Mouse (Mus musculus) brown adipose tissue, adult 24 weeks (tissue): ENCODE data around the gene Artn. TPM values are rescaled to one million over a fixed set of nuclear protein-coding genes. Genes with fewer than 3 reads are reported as not detected.

Experiments used
- H3K27ac ChIP-seq: fragments of 200-500 bp; replicated peaks from 2 replicates; pipeline ENCODE4 v1.5.1; 2012; ENCODE audit warnings: low read depth, mild to moderate bottlenecking, low read length
- H3K4me1 ChIP-seq: fragments of 200-500 bp; 2 replicates; pipeline ENCODE4 v1.6.1; 2012; ENCODE audit warnings: low read length, mixed read lengths; ENCODE audit not compliant: control insufficient read depth, insufficient read depth, insufficient read length
- H3K4me3 ChIP-seq: fragments of 200-500 bp; 2 replicates; pipeline ENCODE4 v1.5.1; 2012; ENCODE audit warnings: low read depth, mild to moderate bottlenecking, low read length, moderate library complexity; ENCODE audit not compliant: insufficient read depth
- polyA plus RNA-seq: library from polyadenylated mRNA; stranded (reverse); fragments of >200 nt; gene quantifications from 2 replicates; pipeline ENCODE4 v1.2.4, GENCODE M21; 2012; ENCODE audit not compliant: missing spikeins, insufficient read depth, insufficient read length

Artn gene
- polyA plus RNA-seq, 1 experiment = not detected

- Histone ChIP-seq H3K4me3 (peak overlapping the region; percentile 20; the same call in 1 of the 2 replicates), H3K4me1 (no peaks in the 10 kb centered on the region), H3K27ac (no peak overlapping the region)
These were observed 793 bp downstream of the Artn start for GRCm38 (mm10) chr4:117928699-117929241.

GRCm38 (mm10) chr4:117928234-117928633 lies 1.3 kb downstream of the Artn start:
- Histone ChIP-seq H3K27ac (no peak overlapping the region), H3K4me3 (no peak overlapping the region), H3K4me1 (no peaks in the 10 kb centered on the region)

- no peak overlapping the region for H3K27ac ChIP-seq
- H3K4me1 ChIP-seq = no peaks in the 10 kb centered on the region
- peak overlapping the region; percentile 33 for H3K4me3 ChIP-seq
These were observed 2.7 kb downstream of the Artn start for GRCm38 (mm10) chr4:117926545-117927482.

GRCm38 (mm10) chr4:117924916-117925315 lies 4.6 kb downstream of the Artn start:
- H3K4me3 ChIP-seq = no peak overlapping the region
- no peak overlapping the region for H3K27ac ChIP-seq
- H3K4me1 ChIP-seq = no peaks in the 10 kb centered on the region

GRCm38 (mm10) chr4:117923450-117923849 lies 6.1 kb downstream of the Artn start:
- Histone ChIP-seq H3K4me3 (no peak overlapping the region), H3K27ac (no peak overlapping the region)

GRCm38 (mm10) chr4:117921358-117921757 lies 8.2 kb downstream of the Artn start:
- H3K4me1 ChIP-seq = no peaks in the 10 kb centered on the region
- no peak overlapping the region for H3K4me3 ChIP-seq
- H3K27ac ChIP-seq = no peak overlapping the region

More at GRCm38 (mm10) chr4:117923450-117923849, 6.1 kb downstream of the Artn start:
- no peaks in the 10 kb centered on the region for H3K4me1 ChIP-seq

GRCm38 (mm10) chr4:117918762-117919161 lies 10.8 kb downstream of the Artn start:
- Histone ChIP-seq H3K27ac (no peak overlapping the region), H3K4me1 (peaks cover 4% of the 10 kb centered on the region), H3K4me3 (no peak overlapping the region)

GRCm38 (mm10) chr4:117918261-117918660 lies 11.3 kb downstream of the Artn start:
- peaks cover 8% of the 10 kb centered on the region for H3K4me1 ChIP-seq
- H3K4me3 ChIP-seq = no peak overlapping the region
- H3K27ac ChIP-seq = no peak overlapping the region

GRCm38 (mm10) chr4:117917847-117918246 lies 11.7 kb downstream of the Artn start:
- peaks cover 9% of the 10 kb centered on the region for H3K4me1 ChIP-seq
- H3K27ac ChIP-seq = no peak overlapping the region
- H3K4me3 ChIP-seq = no peak overlapping the region

GRCm38 (mm10) chr4:117917402-117917801 lies 12.2 kb downstream of the Artn start:
- Histone ChIP-seq H3K4me3 (no peak overlapping the region), H3K27ac (no peak overlapping the region), H3K4me1 (peaks cover 12% of the 10 kb centered on the region)

GRCm38 (mm10) chr4:117916386-117916785 lies 13.2 kb downstream of the Artn start:
- Histone ChIP-seq H3K27ac (peak overlapping the region; percentile 24; the same call in 1 of the 2 replicates), H3K4me3 (no peak overlapping the region), H3K4me1 (peaks cover 12% of the 10 kb centered on the region)

- Histone ChIP-seq H3K4me3 (peak overlapping the region; percentile 94), H3K27ac (0 out of 2 replicates have a peak overlapping the region, but pooled peaks have one; percentile 10), H3K4me1 (peaks cover 12% of the 10 kb centered on the region)
These were observed 14.0 kb downstream of the Artn start for GRCm38 (mm10) chr4:117915489-117916105.

GRCm38 (mm10) chr4:117914591-117915442 lies 14.7 kb downstream of the Artn start, which contains the start of gene Ipo13:
Gene Ipo13, minus strand, starts transcription at chr4:117914999.
- H3K4me3 ChIP-seq = peak within 1 kb of the TSS; percentile 94
- peaks cover 12% of the 10 kb centered on the region for H3K4me1 ChIP-seq
- peak within 1 kb of the TSS; percentile 99 for H3K27ac ChIP-seq

- Histone ChIP-seq H3K4me3 (peak overlapping the region; percentile 94), H3K27ac (no peak overlapping the region), H3K4me1 (peaks cover 13% of the 10 kb centered on the region)
These were observed 15.5 kb downstream of the Artn start for GRCm38 (mm10) chr4:117914031-117914430.
